Mouse (Mus musculus) spleen, adult 2 months (tissue): ENCODE results near the gene Cntnap2. TPM values are rescaled to one million over a fixed set of nuclear protein-coding genes. Genes with fewer than 3 reads are reported as not detected.
"Not testable (repeated sequence)": the region's sequence is repeated elsewhere in the genome, so short reads cannot be mapped to it uniquely, and the experiment has no call there.

ENCODE experiments used
- DNase-seq, 2 experiments: peaks; one replicate each; pipeline versions ENCODE4 v3.0.0 to v3.0.0-alpha.2; 2012 to 2021; ENCODE audit warnings: low spot score in 2 of 2, low read depth in 1 of 2
- H3K27ac ChIP-seq: fragments of 200-500 bp; 2 replicates; pipeline ENCODE4 v1.5.1; 2012; ENCODE audit warnings: low read length, inconsistent platforms; ENCODE audit not compliant: insufficient read depth
- H3K27me3 ChIP-seq: fragments of 200-500 bp; 2 replicates; pipeline ENCODE4 v1.6.1; 2012; ENCODE audit warnings: mild to moderate bottlenecking, moderate library complexity, low read length, inconsistent platforms; ENCODE audit not compliant: control insufficient read depth, insufficient read depth
- H3K36me3 ChIP-seq: fragments of 200-500 bp; 2 replicates; pipeline ENCODE4 v1.6.1; 2012; ENCODE audit warnings: mild to moderate bottlenecking, low read length, inconsistent platforms; ENCODE audit not compliant: control insufficient read depth, insufficient read depth
- H3K4me1 ChIP-seq: fragments of 200-500 bp; 2 replicates; pipeline ENCODE4 v1.6.1; 2011; ENCODE audit warnings: inconsistent platforms; ENCODE audit not compliant: control insufficient read depth, insufficient read depth, insufficient read length
- H3K4me3 ChIP-seq: fragments of 200-500 bp; 2 replicates; pipeline ENCODE4 v1.5.1; 2011; ENCODE audit warnings: mild to moderate bottlenecking, inconsistent platforms; ENCODE audit not compliant: insufficient read depth, insufficient read length; ENCODE audit errors: extremely low read depth
- CTCF ChIP-seq: fragments of 200-500 bp; IDR thresholded peaks from 2 replicates; pipeline ENCODE4 v1.5.1; 2011; ENCODE audit warnings: mild to moderate bottlenecking, inconsistent platforms; ENCODE audit not compliant: insufficient read depth, insufficient read length, insufficient replicate concordance; ENCODE audit errors: extremely low read depth
- POLR2A ChIP-seq: fragments of 200-500 bp; IDR thresholded peaks from 2 replicates; pipeline ENCODE4 v1.6.1; 2011; ENCODE audit warnings: low read depth, low read length, inconsistent platforms
- WGBS: fragments of 180-500 bp; shearing (Covaris S2); methylation state at CpG from one replicate; pipeline ENCODE4 v1.1.7; 2018; 5-methylcytosine and 5-hydroxymethylcytosine counted together
- polyA plus RNA-seq: library from polyadenylated mRNA; depleted of rRNA; stranded (reverse); fragments of >200 nt; gene quantifications from 2 replicates; pipeline ENCODE4 v1.2.3, GENCODE M21; 2012

Gene Cntnap2
- polyA plus RNA-seq, 1 experiment, result not detected

- Histone ChIP-seq H3K27me3 (no peaks in the 10 kb centered on the region), H3K4me3 (no peak overlapping the region), H3K36me3 (no peaks in the 10 kb centered on the region), H3K27ac (no peak overlapping the region), H3K4me1 (no peaks in the 10 kb centered on the region)
- WGBS, result 79% methylated on average over 2 of the region's 2 CpGs
- TF ChIP-seq POLR2A (no peak), CTCF (no peak)
- DNase-seq, result no peak
Observed at GRCm38 (mm10) chr6:46450917-46451638, 1391.9 kb downstream of the Cntnap2 start.

GRCm38 (mm10) chr6:46472683-46473082 lies 1413.5 kb downstream of the Cntnap2 start:
- no peak overlapping the region for H3K4me3 ChIP-seq
- H3K36me3 ChIP-seq, result no peaks in the 10 kb centered on the region
- H3K27me3 ChIP-seq, result no peaks in the 10 kb centered on the region
- H3K4me1 ChIP-seq, result no peaks in the 10 kb centered on the region
- DNase-seq, result no peak
- H3K27ac ChIP-seq, result no peak overlapping the region
- TF ChIP-seq CTCF, result no peak
- WGBS, result 70% methylated on average over 4 of the region's 4 CpGs

GRCm38 (mm10) chr6:46484392-46484791 lies 1425.2 kb downstream of the Cntnap2 start:
- Histone ChIP-seq H3K27me3 (no peaks in the 10 kb centered on the region), H3K4me1 (no peaks in the 10 kb centered on the region), H3K4me3 (no peak overlapping the region), H3K27ac (no peak overlapping the region), H3K36me3 (no peaks in the 10 kb centered on the region)
- WGBS, result 73% methylated on average over 3 of the region's 3 CpGs
- no peak for DNase-seq
- TF ChIP-seq POLR2A (no peak), CTCF (no peak)

GRCm38 (mm10) chr6:46502786-46503185 lies 1443.6 kb downstream of the Cntnap2 start:
- 76% methylated on average over 1 of the region's 1 CpGs for WGBS
- no peaks in the 10 kb centered on the region for H3K4me1 ChIP-seq
- no peaks in the 10 kb centered on the region for H3K36me3 ChIP-seq
- H3K4me3 ChIP-seq, result no peak overlapping the region
- TF ChIP-seq POLR2A (no peak), CTCF (no peak)
- DNase-seq, result no peak
- H3K27ac ChIP-seq, result no peak overlapping the region
- H3K27me3 ChIP-seq, result no peaks in the 10 kb centered on the region

- no peaks in the 10 kb centered on the region for H3K27me3 ChIP-seq
- 87% methylated on average over 1 of the region's 1 CpGs for WGBS
- no peak overlapping the region for H3K27ac ChIP-seq
- TF ChIP-seq CTCF, result no peak
- no peak for TF ChIP-seq POLR2A
- H3K4me1 ChIP-seq, result no peaks in the 10 kb centered on the region
- no peaks in the 10 kb centered on the region for H3K36me3 ChIP-seq
- DNase-seq, result no peak
- no peak overlapping the region for H3K4me3 ChIP-seq
Observed at GRCm38 (mm10) chr6:46512841-46513240, 1453.7 kb downstream of the Cntnap2 start.

GRCm38 (mm10) chr6:46537586-46537985 lies 1478.4 kb downstream of the Cntnap2 start:
- H3K27ac ChIP-seq, H3K36me3 ChIP-seq, H3K27me3 ChIP-seq, H3K4me3 ChIP-seq, DNase-seq, H3K4me1 ChIP-seq: not testable (repeated sequence)
- 83% methylated on average over 2 of the region's 2 CpGs for WGBS

GRCm38 (mm10) chr6:46563470-46563869 lies 1504.3 kb downstream of the Cntnap2 start:
- WGBS, result 81% methylated on average over 2 of the region's 2 CpGs
- H3K27ac ChIP-seq, result no peak overlapping the region
- H3K4me3 ChIP-seq, result no peak overlapping the region
- H3K27me3 ChIP-seq, result no peaks in the 10 kb centered on the region
- TF ChIP-seq POLR2A (no peak), CTCF (no peak)
- no peak for DNase-seq
- H3K36me3 ChIP-seq, result no peaks in the 10 kb centered on the region
- no peaks in the 10 kb centered on the region for H3K4me1 ChIP-seq
